Mouse (Mus musculus) lung, postnatal 4 days (tissue): ENCODE results near the gene Trim71.
A peak's percentile ranks its signal among the peaks of the same experiment; 100 is the strongest.
"Not testable (repeated sequence)": the region's sequence is repeated elsewhere in the genome, so short reads cannot be mapped to it uniquely, and the experiment has no call there.

Experiments used
- DNase-seq, 2 experiments: peaks; one replicate each; pipeline ENCODE4 v3.0.0; 2021

The Trim71 gene

GRCm38 (mm10) chr9:114525073-114525633 is 39.0 kb downstream of the Trim71 start:
- DNase-seq: no peak

GRCm38 (mm10) chr9:114522501-114522900 is 41.7 kb downstream of the Trim71 start:
- no peak for DNase-seq

- no peak for DNase-seq
Observed at GRCm38 (mm10) chr9:114522041-114522440, 42.1 kb downstream of the Trim71 start.

GRCm38 (mm10) chr9:114520529-114520928 is 43.6 kb downstream of the Trim71 start:
- DNase-seq: not testable (repeated sequence)

- no peak for DNase-seq
Observed at GRCm38 (mm10) chr9:114518812-114519477, 45.2 kb downstream of the Trim71 start.

- no peak for DNase-seq
Observed at GRCm38 (mm10) chr9:114517924-114518497, 46.2 kb downstream of the Trim71 start.

- no peak for DNase-seq
Observed at GRCm38 (mm10) chr9:114515364-114515763, 48.8 kb downstream of the Trim71 start, which contains the start of gene C130032M10Rik. Gene C130032M10Rik (plus strand): TSS chr9:114515697.

- DNase-seq: no peak
Observed at GRCm38 (mm10) chr9:114512831-114513230, 51.3 kb downstream of the Trim71 start.

GRCm38 (mm10) chr9:114509785-114510184 is 54.4 kb downstream of the Trim71 start:
- DNase-seq: no peak

GRCm38 (mm10) chr9:114507421-114507820 is 56.7 kb downstream of the Trim71 start:
- no peak for DNase-seq

GRCm38 (mm10) chr9:114506564-114506963 is 57.6 kb downstream of the Trim71 start:
- DNase-seq: peak in 1 of 2 experiments; percentile 29

- no peak for DNase-seq
Observed at GRCm38 (mm10) chr9:114504816-114505215, 59.4 kb downstream of the Trim71 start, which contains the start of gene Ccr4. Gene Ccr4 (minus strand): TSS chr9:114504916.

- DNase-seq: no peak
Observed at GRCm38 (mm10) chr9:114502711-114503427, 61.3 kb downstream of the Trim71 start.

- DNase-seq: no peak
Observed at GRCm38 (mm10) chr9:114501913-114502312, 62.3 kb downstream of the Trim71 start.

- DNase-seq: no peak
Observed at GRCm38 (mm10) chr9:114501111-114501510, 63.1 kb downstream of the Trim71 start.

- DNase-seq: peak; percentile 37 to 76
Observed at GRCm38 (mm10) chr9:114499783-114500515, 64.2 kb downstream of the Trim71 start.

- peak; percentile 79 to 89 for DNase-seq
Observed at GRCm38 (mm10) chr9:114498218-114498617, 66.0 kb downstream of the Trim71 start.

- DNase-seq: no peak
Observed at GRCm38 (mm10) chr9:114496469-114496868, 67.7 kb downstream of the Trim71 start.

- no peak for DNase-seq
Observed at GRCm38 (mm10) chr9:114487481-114488258, 76.5 kb downstream of the Trim71 start.

- no peak for DNase-seq
Observed at GRCm38 (mm10) chr9:114486808-114487207, 77.4 kb downstream of the Trim71 start.

GRCm38 (mm10) chr9:114484771-114485170 is 79.4 kb downstream of the Trim71 start:
- DNase-seq: no peak

- DNase-seq: no peak
Observed at GRCm38 (mm10) chr9:114480940-114481339, 83.2 kb downstream of the Trim71 start.
